Mouse (Mus musculus): ENCODE results near the gene Chchd6. TPM values are rescaled to one million over a fixed set of nuclear protein-coding genes. Genes with fewer than 3 reads are reported as not detected.

The Chchd6 gene
- polyA plus RNA-seq (2012; rRNA removed) (7.6 and 12.1 TPM in 2 replicates), polyA plus RNA-seq (2014; fragmentation: Nextera tagmentation; extraction: Ambion mirVana) (16.3 and 19.1 TPM in 2 replicates)

DNA sequence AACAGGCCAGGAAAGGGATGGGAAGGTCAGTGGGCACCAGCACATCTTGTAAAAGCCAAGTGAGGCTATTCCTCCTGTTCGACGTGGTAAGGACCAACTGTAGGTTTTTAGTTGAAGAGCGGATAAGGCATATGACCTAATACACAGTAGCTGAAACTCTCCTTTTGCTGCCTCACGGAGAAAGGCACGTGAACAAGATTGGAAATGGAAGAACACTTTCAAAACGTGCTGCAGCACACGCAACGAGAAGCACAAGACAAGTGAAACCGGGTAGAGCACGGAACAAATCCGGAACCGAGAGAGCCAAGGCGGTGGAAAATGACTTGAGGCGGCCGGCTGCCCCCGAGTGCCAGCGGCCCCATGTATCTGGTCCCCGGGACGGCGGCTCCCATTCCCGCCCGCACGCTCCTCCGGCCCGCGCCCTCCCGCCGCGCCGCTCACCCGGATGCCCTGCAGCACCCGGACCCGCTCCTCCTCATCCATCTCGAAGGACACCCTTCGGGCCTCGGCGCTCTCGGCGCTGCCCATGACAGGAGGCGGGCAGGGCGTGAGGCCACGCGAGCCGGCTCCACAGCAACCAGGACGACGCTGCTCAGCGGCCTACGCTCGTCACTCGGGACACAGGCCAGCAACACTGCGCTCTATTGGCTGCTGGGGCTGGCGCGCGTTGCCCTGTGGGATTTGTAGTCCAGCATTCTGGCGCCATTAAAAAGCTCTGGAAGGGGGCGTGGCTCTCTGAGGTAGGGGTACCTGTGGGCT lies at the start of gene Chchd6:
Gene Chchd6, minus strand, starts transcription at position 635 of the 759 bp plus-strand sequence.
- peak within 1 kb of the TSS; percentile 85 for H3K4me2 ChIP-seq (ENCODE audit: low read depth)
- H3K9ac ChIP-seq (replicated peaks), result peak within 1 kb of the TSS; percentile 59
- H3K27me3 ChIP-seq (ENCODE audit: control insufficient read depth, insufficient read depth, low read length), result no peaks in the 10 kb centered on the region
- peak within 1 kb of the TSS; percentile 72 to 86 for H3K4me3 ChIP-seq (ENCODE audit: insufficient read depth in 1 of 2, low read depth in 2 of 2, low read length in 2 of 2)
- H3K36me3 ChIP-seq (replicated peaks; ENCODE audit: control insufficient read depth, insufficient read depth, low read depth), result no peaks in the 10 kb centered on the region
- no peak for TF ChIP-seq CTCF (IDR thresholded peaks at IDR 0.05; ENCODE audit: low read depth)
- TF ChIP-seq EP300 (IDR thresholded peaks at IDR 0.05; ENCODE audit: low read depth), result no peak
- H3K4me1 ChIP-seq (replicated peaks; ENCODE audit: control insufficient read depth in 2 of 2, insufficient read depth in 2 of 2, low read length in 1 of 2), result peaks cover 4 to 5% of the 10 kb centered on the region in 2 experiments; a peak in 2 of 4 replicates
- H3K9me3 ChIP-seq (ENCODE audit: control insufficient read depth, low read length), result no peaks in the 10 kb centered on the region
- no peak within 1 kb of the TSS for H3K27ac ChIP-seq
- ATAC-seq (ENCODE audit: insufficient read depth) (peak; percentile 100), DNase-seq (ENCODE audit: low read depth in 3 of 3, low spot score in 3 of 3) (peak; percentile 73 to 74 (median 73))
- under 1% methylated on average over 56 of the region's 56 CpGs for WGBS (ENCODE audit: insufficient replicate concordance)

DNA sequence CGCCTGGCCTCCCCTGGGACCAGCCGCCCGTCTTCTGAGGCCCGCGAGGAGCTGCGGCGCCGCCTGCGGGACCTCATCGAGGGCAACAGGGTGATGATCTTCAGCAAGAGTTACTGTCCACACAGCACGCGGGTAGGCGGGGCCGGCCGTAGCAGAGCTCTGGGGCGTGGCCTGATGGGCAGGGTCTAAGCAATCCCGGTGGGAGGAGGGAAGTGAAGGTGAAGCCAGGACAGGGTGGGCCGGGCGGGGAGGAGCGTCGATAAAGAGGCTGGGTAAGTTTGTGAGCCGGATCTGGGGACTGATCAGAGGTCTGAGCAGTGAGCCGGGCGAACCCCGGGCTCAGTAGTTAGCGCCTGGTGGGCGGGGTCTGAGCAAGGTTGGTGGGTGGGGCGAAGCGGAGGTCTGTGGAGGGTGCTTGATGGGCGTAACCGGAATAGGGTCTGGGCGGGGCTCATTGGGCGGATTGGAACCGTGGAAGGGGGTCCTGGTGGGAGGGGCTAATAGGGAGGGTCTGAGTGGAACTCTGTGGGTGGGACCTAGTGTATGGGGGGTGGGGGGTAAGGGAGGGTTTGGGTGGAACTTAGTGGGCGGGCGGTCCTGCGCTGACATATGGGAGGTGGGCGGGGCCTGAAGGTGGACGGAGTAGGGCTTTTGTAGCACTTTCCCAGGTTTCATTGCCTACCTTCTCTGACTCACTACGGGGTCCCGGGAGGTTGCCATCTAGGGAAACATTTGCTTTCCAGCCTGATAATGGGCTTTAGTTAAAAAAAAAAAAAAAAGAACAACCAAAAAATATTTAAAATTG lies 49.0 kb upstream of the Chchd6 start:
- H3K27ac ChIP-seq, result no peak overlapping the region
- H3K9ac ChIP-seq (replicated peaks), result no peak overlapping the region; the same call in 1 of the 2 replicates
- TF ChIP-seq EP300 (IDR thresholded peaks at IDR 0.05; ENCODE audit: low read depth), result no peak
- peak; percentile 12; the same call in 1 of the 2 replicates for TF ChIP-seq CTCF (IDR thresholded peaks at IDR 0.05; ENCODE audit: low read depth)
- peak overlapping the region; percentile 57 to 59 for H3K4me3 ChIP-seq (ENCODE audit: insufficient read depth in 1 of 2, low read depth in 2 of 2, low read length in 2 of 2)
- no peaks in the 10 kb centered on the region for H3K36me3 ChIP-seq (replicated peaks; ENCODE audit: control insufficient read depth, insufficient read depth, low read depth)
- no peaks in the 10 kb centered on the region for H3K27me3 ChIP-seq (ENCODE audit: control insufficient read depth, insufficient read depth, low read length)
- H3K9me3 ChIP-seq (ENCODE audit: control insufficient read depth, low read length), result no peaks in the 10 kb centered on the region
- peak; percentile 93 for ATAC-seq (ENCODE audit: insufficient read depth)
- peak; percentile 70 to 78 (median 72) for DNase-seq (ENCODE audit: low read depth in 3 of 3, low spot score in 3 of 3)
- H3K4me2 ChIP-seq (ENCODE audit: low read depth), result peak overlapping the region; percentile 75
- WGBS (ENCODE audit: insufficient replicate concordance), result under 1% methylated on average over 41 of the region's 41 CpGs
- peaks cover 0 to 7% of the 10 kb centered on the region in 2 experiments; a peak in 2 of 4 replicates for H3K4me1 ChIP-seq (replicated peaks; ENCODE audit: control insufficient read depth in 2 of 2, insufficient read depth in 2 of 2, low read length in 1 of 2)

DNA sequence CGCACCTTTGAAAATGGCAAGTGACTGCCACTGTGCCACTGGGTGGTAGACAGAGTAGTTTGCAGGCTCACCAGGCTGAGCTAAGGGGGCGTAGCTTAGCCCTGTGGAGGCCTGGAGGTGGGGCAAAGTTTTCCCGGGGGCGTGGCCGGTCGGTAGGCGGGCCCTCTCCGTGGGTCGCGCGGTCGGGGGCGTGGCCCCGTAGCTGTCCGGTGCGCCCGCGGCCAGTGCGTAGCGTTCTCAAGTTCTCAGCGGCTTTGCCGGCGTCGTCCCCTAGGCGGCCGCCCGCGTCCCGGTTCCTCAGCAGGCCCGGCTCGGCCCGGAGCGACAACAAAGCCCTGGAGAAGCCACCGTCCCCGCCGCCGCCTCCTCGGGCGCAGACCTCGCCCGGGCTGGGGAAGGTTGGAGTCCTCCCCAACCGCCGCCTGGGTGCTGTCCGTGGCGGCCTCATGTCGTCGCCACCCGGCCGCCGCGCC lies 48.4 kb upstream of the Chchd6 start, which contains the start of gene Txnrd3:
Gene Txnrd3, plus strand, starts transcription at position 191 of the 473 bp plus-strand sequence.
- no peaks in the 10 kb centered on the region for H3K9me3 ChIP-seq (ENCODE audit: control insufficient read depth, low read length)
- peak within 1 kb of the TSS; percentile 75 for H3K4me2 ChIP-seq (ENCODE audit: low read depth)
- H3K4me3 ChIP-seq (ENCODE audit: insufficient read depth in 1 of 2, low read depth in 2 of 2, low read length in 2 of 2), result peak within 1 kb of the TSS; percentile 57 to 59
- WGBS (ENCODE audit: insufficient replicate concordance), result under 1% methylated on average over 32 of the region's 51 CpGs
- ATAC-seq (ENCODE audit: insufficient read depth), result peak; percentile 79
- H3K4me1 ChIP-seq (replicated peaks; ENCODE audit: control insufficient read depth in 2 of 2, insufficient read depth in 2 of 2, low read length in 1 of 2), result peaks cover 0 to 7% of the 10 kb centered on the region in 2 experiments; a peak in 2 of 4 replicates
- H3K27ac ChIP-seq, result no peak within 1 kb of the TSS
- peak; percentile 62 to 66 (median 66) for DNase-seq (ENCODE audit: low read depth in 3 of 3, low spot score in 3 of 3)
- TF ChIP-seq CTCF (IDR thresholded peaks at IDR 0.05; ENCODE audit: low read depth) (peak; percentile 28; the same call in 1 of the 2 replicates), EP300 (IDR thresholded peaks at IDR 0.05; ENCODE audit: low read depth) (no peak)
- no peaks in the 10 kb centered on the region for H3K36me3 ChIP-seq (replicated peaks; ENCODE audit: control insufficient read depth, insufficient read depth, low read depth)
- H3K9ac ChIP-seq (replicated peaks), result no peak within 1 kb of the TSS; the same call in 1 of the 2 replicates
- H3K27me3 ChIP-seq (ENCODE audit: control insufficient read depth, insufficient read depth, low read length), result no peaks in the 10 kb centered on the region

DNA sequence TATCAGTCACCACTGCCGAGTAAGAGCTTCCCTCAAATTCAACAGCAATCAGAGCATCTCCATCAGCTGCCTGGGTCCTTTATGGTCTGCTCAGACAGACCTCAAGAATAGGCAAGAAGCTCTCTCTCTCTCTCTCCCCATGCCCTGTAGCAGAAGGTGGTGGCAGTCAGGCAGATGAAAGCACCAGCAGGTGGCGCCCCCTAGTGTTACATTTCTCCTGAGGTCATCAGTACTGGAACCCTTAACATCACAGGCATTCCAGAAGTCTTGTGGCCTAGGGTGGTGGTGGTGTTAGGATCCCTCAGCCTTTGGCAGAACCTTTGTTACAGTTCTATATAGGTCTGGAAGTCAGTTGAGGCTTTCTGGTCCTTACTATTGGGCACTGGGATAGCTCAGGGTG lies 43.6 kb upstream of the Chchd6 start:
- no peak for DNase-seq (ENCODE audit: low read depth in 3 of 3, low spot score in 3 of 3)
- TF ChIP-seq EP300 (IDR thresholded peaks at IDR 0.05; ENCODE audit: low read depth), result no peak
- peak; percentile 78 for TF ChIP-seq CTCF (IDR thresholded peaks at IDR 0.05; ENCODE audit: low read depth)

More for the DNA sequence above, 43.6 kb upstream of the Chchd6 start:
- no peaks in the 10 kb centered on the region for H3K27me3 ChIP-seq (ENCODE audit: control insufficient read depth, insufficient read depth, low read length)
- H3K27ac ChIP-seq, result no peak overlapping the region
- H3K36me3 ChIP-seq (replicated peaks; ENCODE audit: control insufficient read depth, insufficient read depth, low read depth), result no peaks in the 10 kb centered on the region
- 32% methylated on average over 2 of the region's 2 CpGs for WGBS (ENCODE audit: insufficient replicate concordance)
- peaks cover 0 to 6% of the 10 kb centered on the region in 2 experiments; a peak in 2 of 4 replicates for H3K4me1 ChIP-seq (replicated peaks; ENCODE audit: control insufficient read depth in 2 of 2, insufficient read depth in 2 of 2, low read length in 1 of 2)
- no peak overlapping the region for H3K4me3 ChIP-seq (ENCODE audit: insufficient read depth in 1 of 2, low read depth in 2 of 2, low read length in 2 of 2)
- H3K4me2 ChIP-seq (ENCODE audit: low read depth), result no peak overlapping the region
- no peak for ATAC-seq (ENCODE audit: insufficient read depth)
- no peaks in the 10 kb centered on the region for H3K9me3 ChIP-seq (ENCODE audit: control insufficient read depth, low read length)
- H3K9ac ChIP-seq (replicated peaks), result no peak overlapping the region
